Mouse (Mus musculus): Measurements from ENCODE around the gene Spryd4. TPM values are rescaled to one million over a fixed set of nuclear protein-coding genes. Genes with fewer than 3 reads are reported as not detected.
A peak's percentile ranks its signal among the peaks of the same experiment; 100 is the strongest.
"Not testable (repeated sequence)": the region's sequence is repeated elsewhere in the genome, so short reads cannot be mapped to it uniquely, and the experiment has no call there.

The Spryd4 gene
- polyA plus RNA-seq (2016; fragmentation: Nextera tagmentation; extraction: Ambion mirVana) = 24.5 and 25.6 TPM in 2 replicates

GRCm38 (mm10) chr10:128211390-128212108, at the start of gene Spryd4:
Gene Spryd4 (minus strand): TSS chr10:128211807.
- Histone ChIP-seq H3K27ac (no peak within 1 kb of the TSS), H3K4me1 (peaks cover 9% of the 10 kb centered on the region), H3K9me3 (replicated peaks) (no peaks in the 10 kb centered on the region), H3K36me3 (peaks cover 3% of the 10 kb centered on the region; the same call in 1 of the 2 replicates), H3K4me3 (peak within 1 kb of the TSS; percentile 59), H3K27me3 (peaks cover 3% of the 10 kb centered on the region; the same call in 1 of the 2 replicates), H3K4me2 (replicated peaks) (peak within 1 kb of the TSS; percentile 90), H3K9ac (peak within 1 kb of the TSS; percentile 70)
- under 1% methylated on average over 30 of the region's 30 CpGs for WGBS
- peak; percentile 94 for ATAC-seq (ENCODE audit: low FRiP score)

- not testable (repeated sequence) for H3K36me3 ChIP-seq; H3K4me2 ChIP-seq (replicated peaks); H3K4me1 ChIP-seq; ATAC-seq (ENCODE audit: low FRiP score); H3K9ac ChIP-seq; H3K9me3 ChIP-seq (replicated peaks); H3K27ac ChIP-seq; H3K27me3 ChIP-seq; H3K4me3 ChIP-seq
- WGBS = 88% methylated on average over 7 of the region's 7 CpGs
These were observed 48.8 kb upstream of the Spryd4 start for GRCm38 (mm10) chr10:128260376-128260775.

- Histone ChIP-seq H3K4me1 (no peaks in the 10 kb centered on the region), H3K9me3 (replicated peaks) (no peaks in the 10 kb centered on the region), H3K4me3 (no peak overlapping the region), H3K9ac (no peak overlapping the region), H3K27me3 (no peaks in the 10 kb centered on the region), H3K27ac (no peak overlapping the region), H3K4me2 (replicated peaks) (no peak overlapping the region), H3K36me3 (no peaks in the 10 kb centered on the region)
- 85% methylated on average over 5 of the region's 5 CpGs for WGBS
- no peak for ATAC-seq (ENCODE audit: low FRiP score)
These were observed 48.3 kb upstream of the Spryd4 start for GRCm38 (mm10) chr10:128259946-128260345.

- WGBS = 86% methylated on average over 4 of the region's 4 CpGs
- ATAC-seq (ENCODE audit: low FRiP score) = no peak
- Histone ChIP-seq H3K4me3 (no peak overlapping the region), H3K4me2 (replicated peaks) (no peak overlapping the region), H3K36me3 (no peaks in the 10 kb centered on the region), H3K27me3 (no peaks in the 10 kb centered on the region), H3K9ac (no peak overlapping the region), H3K27ac (no peak overlapping the region), H3K9me3 (replicated peaks) (no peaks in the 10 kb centered on the region), H3K4me1 (no peaks in the 10 kb centered on the region)
These were observed 47.3 kb upstream of the Spryd4 start for GRCm38 (mm10) chr10:128258953-128259352.

GRCm38 (mm10) chr10:128256328-128256727, 44.7 kb upstream of the Spryd4 start:
- H3K27ac ChIP-seq = no peak overlapping the region
- no peaks in the 10 kb centered on the region for H3K9me3 ChIP-seq (replicated peaks)
- no peak overlapping the region for H3K4me2 ChIP-seq (replicated peaks)
- no peak for ATAC-seq (ENCODE audit: low FRiP score)
- H3K4me3 ChIP-seq = no peak overlapping the region
- WGBS = 91% methylated on average over 8 of the region's 8 CpGs
- no peaks in the 10 kb centered on the region for H3K27me3 ChIP-seq
- no peaks in the 10 kb centered on the region for H3K4me1 ChIP-seq
- no peak overlapping the region for H3K9ac ChIP-seq
- peaks cover 20% of the 10 kb centered on the region for H3K36me3 ChIP-seq

- H3K9ac ChIP-seq = no peak overlapping the region
- H3K27me3 ChIP-seq = no peaks in the 10 kb centered on the region
- WGBS = 91% methylated on average over 8 of the region's 8 CpGs
- H3K27ac ChIP-seq = no peak overlapping the region
- ATAC-seq (ENCODE audit: low FRiP score) = no peak
- H3K36me3 ChIP-seq = peaks cover 24% of the 10 kb centered on the region
- H3K4me1 ChIP-seq = no peaks in the 10 kb centered on the region
- H3K4me2 ChIP-seq (replicated peaks) = no peak overlapping the region
- H3K4me3 ChIP-seq = no peak overlapping the region
- no peaks in the 10 kb centered on the region for H3K9me3 ChIP-seq (replicated peaks)
These were observed 44.3 kb upstream of the Spryd4 start for GRCm38 (mm10) chr10:128255925-128256324.

GRCm38 (mm10) chr10:128253677-128254255, 42.2 kb upstream of the Spryd4 start, which contains the start of gene Apon:
Gene Apon (plus strand): TSS chr10:128254096.
- ATAC-seq (ENCODE audit: low FRiP score) = no peak
- Histone ChIP-seq H3K4me3 (no peak within 1 kb of the TSS), H3K36me3 (peaks cover 45% of the 10 kb centered on the region), H3K9ac (no peak within 1 kb of the TSS), H3K4me1 (no peaks in the 10 kb centered on the region), H3K9me3 (replicated peaks) (no peaks in the 10 kb centered on the region), H3K4me2 (replicated peaks) (no peak within 1 kb of the TSS), H3K27me3 (no peaks in the 10 kb centered on the region), H3K27ac (no peak within 1 kb of the TSS)
- WGBS = 93% methylated on average over 4 of the region's 4 CpGs

- no peaks in the 10 kb centered on the region for H3K27me3 ChIP-seq
- ATAC-seq (ENCODE audit: low FRiP score) = no peak
- 97% methylated on average over 13 of the region's 13 CpGs for WGBS
- H3K36me3 ChIP-seq = peaks cover 76% of the 10 kb centered on the region
- no peaks in the 10 kb centered on the region for H3K4me1 ChIP-seq
- no peak overlapping the region for H3K27ac ChIP-seq
- H3K9ac ChIP-seq = no peak overlapping the region
- no peaks in the 10 kb centered on the region for H3K9me3 ChIP-seq (replicated peaks)
- H3K4me2 ChIP-seq (replicated peaks) = no peak overlapping the region
- H3K4me3 ChIP-seq = no peak overlapping the region
These were observed 39.0 kb upstream of the Spryd4 start for GRCm38 (mm10) chr10:128250565-128250964.

GRCm38 (mm10) chr10:128247020-128247732, 35.6 kb upstream of the Spryd4 start:
- Histone ChIP-seq H3K4me2 (replicated peaks) (no peak overlapping the region), H3K9me3 (replicated peaks) (no peaks in the 10 kb centered on the region), H3K9ac (no peak overlapping the region), H3K4me1 (no peaks in the 10 kb centered on the region), H3K27me3 (no peaks in the 10 kb centered on the region), H3K27ac (no peak overlapping the region; the same call in 1 of the 2 replicates), H3K36me3 (peaks cover 96% of the 10 kb centered on the region), H3K4me3 (no peak overlapping the region; the same call in 1 of the 2 replicates)
- no peak for ATAC-seq (ENCODE audit: low FRiP score)
- WGBS = 81% methylated on average over 17 of the region's 17 CpGs

GRCm38 (mm10) chr10:128244121-128244520, 32.5 kb upstream of the Spryd4 start:
- H3K4me1 ChIP-seq = no peaks in the 10 kb centered on the region
- WGBS = 96% methylated on average over 15 of the region's 15 CpGs
- no peaks in the 10 kb centered on the region for H3K27me3 ChIP-seq
- H3K9ac ChIP-seq = no peak overlapping the region
- H3K36me3 ChIP-seq = peaks cover 88% of the 10 kb centered on the region
- no peak overlapping the region for H3K4me3 ChIP-seq
- H3K9me3 ChIP-seq (replicated peaks) = no peaks in the 10 kb centered on the region
- ATAC-seq (ENCODE audit: low FRiP score) = no peak
- H3K4me2 ChIP-seq (replicated peaks) = no peak overlapping the region
- no peak overlapping the region for H3K27ac ChIP-seq

- Histone ChIP-seq H3K4me3 (no peak overlapping the region), H3K9me3 (replicated peaks) (no peaks in the 10 kb centered on the region), H3K27me3 (no peaks in the 10 kb centered on the region), H3K4me1 (no peaks in the 10 kb centered on the region; the same call in 1 of the 2 replicates), H3K9ac (no peak overlapping the region), H3K36me3 (peaks cover 80% of the 10 kb centered on the region), H3K27ac (no peak overlapping the region), H3K4me2 (replicated peaks) (no peak overlapping the region)
- no peak for ATAC-seq (ENCODE audit: low FRiP score)
- 97% methylated on average over 8 of the region's 8 CpGs for WGBS
These were observed 31.6 kb upstream of the Spryd4 start for GRCm38 (mm10) chr10:128243252-128243651.

GRCm38 (mm10) chr10:128240131-128240530, 28.5 kb upstream of the Spryd4 start:
- Histone ChIP-seq H3K27ac (no peak overlapping the region), H3K9ac (no peak overlapping the region), H3K4me3 (no peak overlapping the region), H3K4me1 (peaks cover 6% of the 10 kb centered on the region), H3K9me3 (replicated peaks) (no peaks in the 10 kb centered on the region), H3K27me3 (no peaks in the 10 kb centered on the region), H3K36me3 (peaks cover 51% of the 10 kb centered on the region), H3K4me2 (replicated peaks) (no peak overlapping the region)
- no peak for ATAC-seq (ENCODE audit: low FRiP score)
- WGBS = 92% methylated on average over 18 of the region's 18 CpGs

Data from hindbrain, embryonic 12.5 days (tissue).